Mouse (Mus musculus) neural tube, embryonic 13.5 days (tissue): ENCODE results near the gene Mok. TPM values are rescaled to one million over a fixed set of nuclear protein-coding genes. Genes with fewer than 3 reads are reported as not detected.

Experiments
- ATAC-seq: fragments of 200-750 bp; cut with Nextera tagmentation; 2 replicates; pipeline ENCODE4 v1.8.0; 2017; ENCODE audit warnings: low read depth, mild to moderate bottlenecking, moderate TSS enrichment, moderate library complexity
- H3K27ac ChIP-seq: fragments of 300-500 bp; sonication (generic); replicated peaks from 2 replicates; pipeline ENCODE4 v1.5.1; 2015; ENCODE audit warnings: moderate library complexity, mild to moderate bottlenecking, inconsistent platforms
- H3K27me3 ChIP-seq: fragments of 300-500 bp; sonication (generic); 2 replicates; pipeline ENCODE4 v1.6.1; 2015; ENCODE audit warnings: mild to moderate bottlenecking, inconsistent platforms
- H3K36me3 ChIP-seq: fragments of 300-500 bp; sonication (generic); 2 replicates; pipeline ENCODE4 v1.6.1; 2015; ENCODE audit warnings: mild to moderate bottlenecking, inconsistent platforms
- H3K4me1 ChIP-seq: fragments of 300-500 bp; sonication (generic); replicated peaks from 2 replicates; pipeline ENCODE4 v1.6.1; 2015; ENCODE audit warnings: inconsistent platforms
- H3K4me2 ChIP-seq: fragments of 300-500 bp; sonication (generic); 2 replicates; pipeline ENCODE4 v1.6.1; 2015; ENCODE audit warnings: inconsistent platforms, mild to moderate bottlenecking, moderate library complexity
- H3K4me3 ChIP-seq: fragments of 300-500 bp; sonication (generic); 2 replicates; pipeline ENCODE4 v1.5.1; 2015; ENCODE audit warnings: mild to moderate bottlenecking, inconsistent platforms
- H3K9ac ChIP-seq: fragments of 300-500 bp; sonication (generic); 2 replicates; pipeline ENCODE4 v1.6.1; 2015; ENCODE audit warnings: moderate library complexity, mild to moderate bottlenecking, inconsistent platforms
- H3K9me3 ChIP-seq: fragments of 300-500 bp; sonication (generic); 2 replicates; pipeline ENCODE4 v1.6.1; 2016; ENCODE audit warnings: inconsistent platforms
- WGBS: fragments of 180-500 bp; shearing (Covaris S2); methylation state at CpG from one replicate; pipeline ENCODE4 v1.1.7; 2015; 5-methylcytosine and 5-hydroxymethylcytosine counted together
- polyA plus RNA-seq: library from polyadenylated mRNA; unstranded; fragments of >200 nt; fragmentation: Nextera tagmentation; extraction: Ambion mirVana; gene quantifications from 2 replicates; pipeline ENCODE4 v1.2.1, GENCODE M21; 2015

Mok gene
- polyA plus RNA-seq, 1 experiment from 2014 or later = 10.8 TPM

- Histone ChIP-seq H3K4me2 (no peak overlapping the region), H3K9ac (no peak overlapping the region), H3K36me3 (peaks cover 9% of the 10 kb centered on the region; the same call in 1 of the 2 replicates), H3K27me3 (no peaks in the 10 kb centered on the region), H3K4me3 (no peak overlapping the region), H3K4me1 (peaks cover 21% of the 10 kb centered on the region), H3K27ac (peak overlapping the region; percentile 2; the same call in 1 of the 2 replicates), H3K9me3 (no peaks in the 10 kb centered on the region)
- ATAC-seq = no peak
- 97% methylated on average over 4 of the region's 4 CpGs for WGBS
These were observed 41.5 kb downstream of the Mok start for GRCm38 (mm10) chr12:110799226-110799625.

GRCm38 (mm10) chr12:110797842-110798431 lies 42.8 kb downstream of the Mok start:
- Histone ChIP-seq H3K9ac (no peak overlapping the region), H3K36me3 (peaks cover 15% of the 10 kb centered on the region; the same call in 1 of the 2 replicates), H3K4me3 (no peak overlapping the region), H3K27me3 (no peaks in the 10 kb centered on the region), H3K4me1 (peaks cover 19% of the 10 kb centered on the region; the same call in 1 of the 2 replicates), H3K4me2 (no peak overlapping the region), H3K27ac (peak overlapping the region; percentile 38; the same call in 1 of the 2 replicates), H3K9me3 (no peaks in the 10 kb centered on the region)
- ATAC-seq = no peak
- 89% methylated on average over 10 of the region's 10 CpGs for WGBS

GRCm38 (mm10) chr12:110797202-110797601 lies 43.5 kb downstream of the Mok start:
- Histone ChIP-seq H3K4me2 (no peak overlapping the region), H3K4me3 (no peak overlapping the region), H3K9me3 (no peaks in the 10 kb centered on the region), H3K9ac (no peak overlapping the region), H3K4me1 (peaks cover 17% of the 10 kb centered on the region; the same call in 1 of the 2 replicates), H3K27ac (no peak overlapping the region), H3K27me3 (no peaks in the 10 kb centered on the region), H3K36me3 (peaks cover 21% of the 10 kb centered on the region; the same call in 1 of the 2 replicates)
- WGBS = 90% methylated on average over 6 of the region's 6 CpGs
- no peak for ATAC-seq

GRCm38 (mm10) chr12:110796748-110797147 lies 44.0 kb downstream of the Mok start:
- Histone ChIP-seq H3K9me3 (no peaks in the 10 kb centered on the region), H3K27ac (no peak overlapping the region), H3K4me3 (no peak overlapping the region), H3K36me3 (peaks cover 19% of the 10 kb centered on the region; the same call in 1 of the 2 replicates), H3K4me1 (peaks cover 13% of the 10 kb centered on the region; the same call in 1 of the 2 replicates), H3K27me3 (no peaks in the 10 kb centered on the region), H3K4me2 (no peak overlapping the region), H3K9ac (no peak overlapping the region)
- WGBS = 75% methylated on average over 6 of the region's 6 CpGs
- ATAC-seq = no peak

- no peak overlapping the region for H3K9ac ChIP-seq
- no peak overlapping the region for H3K27ac ChIP-seq
- WGBS = 90% methylated on average over 6 of the region's 6 CpGs
- no peaks in the 10 kb centered on the region for H3K27me3 ChIP-seq
- no peak overlapping the region for H3K4me3 ChIP-seq
- no peak overlapping the region for H3K4me2 ChIP-seq
- ATAC-seq = no peak
- no peaks in the 10 kb centered on the region for H3K9me3 ChIP-seq
- peaks cover 13% of the 10 kb centered on the region; the same call in 1 of the 2 replicates for H3K4me1 ChIP-seq
- H3K36me3 ChIP-seq = peaks cover 15% of the 10 kb centered on the region; the same call in 1 of the 2 replicates
These were observed 45.7 kb downstream of the Mok start for GRCm38 (mm10) chr12:110795035-110795434.

GRCm38 (mm10) chr12:110791026-110791425 lies 49.7 kb downstream of the Mok start:
- 96% methylated on average over 8 of the region's 8 CpGs for WGBS
- no peak for ATAC-seq

GRCm38 (mm10) chr12:110790580-110790979 lies 50.2 kb downstream of the Mok start:
- ATAC-seq = no peak
- 85% methylated on average over 4 of the region's 4 CpGs for WGBS
- no peak overlapping the region for H3K4me2 ChIP-seq
- H3K27ac ChIP-seq = no peak overlapping the region
- no peak overlapping the region for H3K4me3 ChIP-seq
- H3K4me1 ChIP-seq = 0 out of 2 replicates have a peak, but pooled peaks cover 5% of the 10 kb centered on the region
- H3K9me3 ChIP-seq = no peaks in the 10 kb centered on the region
- H3K27me3 ChIP-seq = no peaks in the 10 kb centered on the region
- no peak overlapping the region for H3K9ac ChIP-seq
- peaks cover 12% of the 10 kb centered on the region; the same call in 1 of the 2 replicates for H3K36me3 ChIP-seq

More at GRCm38 (mm10) chr12:110791026-110791425, 49.7 kb downstream of the Mok start:
- no peak overlapping the region for H3K4me2 ChIP-seq
- no peaks in the 10 kb centered on the region for H3K27me3 ChIP-seq
- peaks cover 12% of the 10 kb centered on the region; the same call in 1 of the 2 replicates for H3K36me3 ChIP-seq
- no peak overlapping the region for H3K27ac ChIP-seq
- H3K9me3 ChIP-seq = no peaks in the 10 kb centered on the region
- H3K9ac ChIP-seq = no peak overlapping the region
- H3K4me3 ChIP-seq = no peak overlapping the region
- H3K4me1 ChIP-seq = 0 out of 2 replicates have a peak, but pooled peaks cover 5% of the 10 kb centered on the region

GRCm38 (mm10) chr12:110786243-110786642 lies 54.5 kb downstream of the Mok start:
- Histone ChIP-seq H3K9me3 (no peaks in the 10 kb centered on the region), H3K9ac (no peak overlapping the region), H3K4me2 (no peak overlapping the region), H3K36me3 (peaks cover 22% of the 10 kb centered on the region), H3K27ac (no peak overlapping the region), H3K27me3 (no peaks in the 10 kb centered on the region), H3K4me3 (no peak overlapping the region), H3K4me1 (no peaks in the 10 kb centered on the region)
- 79% methylated on average over 4 of the region's 4 CpGs for WGBS
- no peak for ATAC-seq

GRCm38 (mm10) chr12:110784211-110784610 lies 56.5 kb downstream of the Mok start:
- WGBS = 95% methylated on average over 2 of the region's 2 CpGs
- no peaks in the 10 kb centered on the region for H3K4me1 ChIP-seq
- H3K27me3 ChIP-seq = no peaks in the 10 kb centered on the region
- peaks cover 41% of the 10 kb centered on the region for H3K36me3 ChIP-seq
- H3K9me3 ChIP-seq = no peaks in the 10 kb centered on the region
- H3K4me3 ChIP-seq = no peak overlapping the region
- no peak for ATAC-seq
- H3K9ac ChIP-seq = no peak overlapping the region
- no peak overlapping the region for H3K27ac ChIP-seq
- no peak overlapping the region for H3K4me2 ChIP-seq

- no peaks in the 10 kb centered on the region; the same call in 1 of the 2 replicates for H3K4me1 ChIP-seq
- H3K4me3 ChIP-seq = no peak overlapping the region
- no peak overlapping the region for H3K4me2 ChIP-seq
- H3K36me3 ChIP-seq = peaks cover 43% of the 10 kb centered on the region
- no peak overlapping the region for H3K9ac ChIP-seq
- H3K9me3 ChIP-seq = no peaks in the 10 kb centered on the region
- ATAC-seq = no peak
- H3K27ac ChIP-seq = no peak overlapping the region
- WGBS = 92% methylated on average over 1 of the region's 1 CpGs
- no peaks in the 10 kb centered on the region for H3K27me3 ChIP-seq
These were observed 58.5 kb downstream of the Mok start for GRCm38 (mm10) chr12:110782278-110782677.

- Histone ChIP-seq H3K4me1 (peaks cover under 1% of the 10 kb centered on the region), H3K4me2 (no peak overlapping the region), H3K4me3 (no peak overlapping the region), H3K9ac (no peak overlapping the region), H3K27ac (no peak overlapping the region), H3K27me3 (no peaks in the 10 kb centered on the region), H3K9me3 (no peaks in the 10 kb centered on the region), H3K36me3 (peaks cover 43% of the 10 kb centered on the region)
- WGBS = 69% methylated on average over 8 of the region's 8 CpGs
- ATAC-seq = peak; percentile 65; the same call in 1 of the 2 replicates
These were observed 59.6 kb downstream of the Mok start for GRCm38 (mm10) chr12:110781181-110781580.

- no peak overlapping the region for H3K4me2 ChIP-seq
- peaks cover 30% of the 10 kb centered on the region for H3K36me3 ChIP-seq
- peaks cover 10% of the 10 kb centered on the region for H3K4me1 ChIP-seq
- H3K27me3 ChIP-seq = no peaks in the 10 kb centered on the region
- no peak overlapping the region for H3K9ac ChIP-seq
- 87% methylated on average over 7 of the region's 7 CpGs for WGBS
- H3K27ac ChIP-seq = no peak overlapping the region
- no peaks in the 10 kb centered on the region for H3K9me3 ChIP-seq
- H3K4me3 ChIP-seq = no peak overlapping the region
- no peak for ATAC-seq
These were observed 61.4 kb downstream of the Mok start for GRCm38 (mm10) chr12:110779296-110779695.
